Mouse (Mus musculus) megakaryocyte-erythroid progenitor cell, adult 5-6 weeks (primary cell): Measurements from ENCODE around the gene Abat. TPM values are rescaled to one million over a fixed set of nuclear protein-coding genes. Genes with fewer than 3 reads are reported as not detected.

Experiments
- ATAC-seq: replicated peaks from 2 replicates; pipeline ENCODE4 v1.8.0; 2016; ENCODE audit warnings: mild to moderate bottlenecking, inconsistent platforms; ENCODE audit not compliant: severe bottlenecking, poor library complexity, low FRiP score, low TSS enrichment
- total RNA-seq, 2 experiments: library from RNA; stranded (forward) in 1 of 2; stranded (reverse) in 1 of 2; fragments of 200-1000, 215-1000 nt in 1 of 2; fragments of >200 nt in 1 of 2; fragmentation: Nextera tagmentation in 1 of 2; gene quantifications; 2 replicates each; pipeline ENCODE4 v1.2.3; 2014 to 2017

The Abat gene
- total RNA-seq, 2 experiments from 2014 or later = 1.2 TPM; not detected in 1

DNA sequence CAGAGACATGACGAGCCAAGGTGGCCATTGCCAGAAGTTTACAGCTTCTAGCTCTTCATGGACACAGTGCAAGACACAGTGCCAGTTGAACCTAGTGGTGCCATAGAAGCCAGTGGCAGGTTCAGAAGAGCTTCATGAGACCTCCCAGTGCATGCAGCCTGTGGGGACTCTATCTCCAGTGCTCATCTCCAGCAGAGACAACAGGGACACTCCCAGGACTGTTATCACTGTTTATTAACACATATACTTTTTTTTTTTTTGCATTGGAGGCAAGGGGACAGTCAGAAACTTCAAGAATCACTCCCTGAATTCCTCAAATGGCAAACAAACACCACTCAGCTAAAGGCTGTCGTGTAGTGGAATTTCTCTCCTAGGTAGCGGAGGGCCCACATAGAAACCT, 100.2 kb downstream of the Abat start:
- ATAC-seq = 0 out of 2 replicates have a peak, but pooled peaks have one; percentile 29

DNA sequence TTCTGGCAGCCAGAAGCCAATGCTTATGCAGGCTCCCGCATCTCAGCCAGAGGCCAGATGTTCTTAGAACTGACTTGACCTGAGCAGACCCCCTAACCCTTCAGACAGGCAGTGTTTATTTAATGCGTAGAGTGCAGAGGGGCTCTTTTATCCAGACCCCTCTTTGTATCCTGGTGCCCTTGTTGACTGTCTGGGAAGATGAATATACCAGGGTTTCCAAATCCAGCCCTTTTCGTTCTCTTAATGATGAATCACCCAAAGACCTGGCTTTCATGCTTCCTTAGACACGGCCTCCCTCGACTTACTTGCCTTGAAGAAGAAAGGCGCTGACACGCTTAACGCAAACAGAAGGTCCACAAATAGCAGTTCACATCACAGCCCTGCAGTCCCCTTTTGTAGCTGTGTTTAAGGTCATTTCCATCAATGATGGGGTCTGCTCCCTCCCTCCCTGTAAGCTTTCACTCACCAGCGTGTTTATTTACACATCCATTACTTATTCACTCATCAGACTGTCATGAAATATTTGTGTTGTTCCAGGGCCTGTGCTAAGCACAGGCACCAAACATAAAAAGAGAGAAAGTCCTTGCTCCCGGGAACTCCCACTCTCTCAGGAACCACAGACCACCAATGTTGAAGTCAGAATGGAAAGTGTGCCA, 106.6 kb downstream of the Abat start:
- no peak for ATAC-seq

GRCm38 (mm10) chr16:8620315-8621115, 107.3 kb downstream of the Abat start:
- no peak for ATAC-seq

DNA sequence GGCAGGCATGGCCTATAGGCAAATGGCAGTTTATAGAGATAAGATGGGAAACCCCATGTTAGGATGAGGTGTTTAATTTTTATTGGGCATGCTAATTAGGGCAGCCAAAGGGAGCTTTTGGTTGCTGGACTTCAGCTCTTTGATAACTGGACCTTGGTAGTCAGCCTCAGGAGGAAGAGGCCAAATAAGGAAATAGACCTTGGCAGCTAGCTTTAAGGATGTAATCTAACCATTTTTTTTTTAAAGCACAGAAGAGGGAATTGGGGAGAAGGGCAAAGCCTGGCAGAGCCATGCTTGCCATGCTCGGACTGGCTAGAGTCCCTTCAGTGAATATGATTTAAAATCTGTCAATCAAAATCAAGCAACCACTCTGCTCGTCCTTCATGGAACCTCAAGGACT, 117.2 kb downstream of the Abat start:
- ATAC-seq = no peak

GRCm38 (mm10) chr16:8631428-8631827, 118.2 kb downstream of the Abat start:
- no peak for ATAC-seq

- peak; percentile 42 for ATAC-seq
Measured at GRCm38 (mm10) chr16:8636867-8637216, 123.6 kb downstream of the Abat start.

GRCm38 (mm10) chr16:8637217-8638051, 124.2 kb downstream of the Abat start, which contains the start of the genes Pmm2 and Tmem186:
Gene Pmm2 (plus strand): TSS chr16:8637674.
Gene Tmem186 (minus strand): TSS chr16:8637712.
- ATAC-seq = peak; percentile 83

- ATAC-seq = no peak
Measured at GRCm38 (mm10) chr16:8638131-8638530, 124.9 kb downstream of the Abat start.

- ATAC-seq = no peak
Measured at GRCm38 (mm10) chr16:8639466-8640191, 126.4 kb downstream of the Abat start.

- ATAC-seq = peak; percentile 93
Measured at GRCm38 (mm10) chr16:8643855-8644254, 130.6 kb downstream of the Abat start.

- no peak for ATAC-seq
Measured at GRCm38 (mm10) chr16:8645546-8645945, 132.3 kb downstream of the Abat start.

GRCm38 (mm10) chr16:8650007-8650406, 136.8 kb downstream of the Abat start:
- no peak for ATAC-seq

DNA sequence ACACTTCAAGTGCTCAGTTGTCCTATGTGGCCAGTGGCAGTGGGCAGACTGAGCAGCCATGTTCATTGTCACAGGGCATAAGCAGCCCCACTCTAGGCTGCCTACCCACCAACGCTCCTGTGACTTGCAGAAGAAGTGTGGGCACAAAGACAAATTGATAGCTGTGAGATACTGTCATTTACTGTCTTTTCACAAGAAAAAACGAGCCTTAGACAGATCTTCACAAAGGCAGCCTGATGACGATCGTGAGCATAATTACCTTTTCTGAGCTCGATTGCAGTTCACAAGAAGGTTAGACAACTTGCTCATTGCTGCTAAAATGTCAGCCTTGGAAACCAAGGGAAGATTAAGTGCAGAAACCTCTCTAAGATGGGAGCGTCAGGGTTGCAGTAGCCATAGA, 141.9 kb downstream of the Abat start:
- ATAC-seq = no peak

- peak; percentile 80 for ATAC-seq
Measured at GRCm38 (mm10) chr16:8655599-8655998, 142.4 kb downstream of the Abat start.

- no peak for ATAC-seq
Measured at GRCm38 (mm10) chr16:8656256-8656655, 143.0 kb downstream of the Abat start.

GRCm38 (mm10) chr16:8658349-8658748, 145.1 kb downstream of the Abat start:
- no peak for ATAC-seq

DNA sequence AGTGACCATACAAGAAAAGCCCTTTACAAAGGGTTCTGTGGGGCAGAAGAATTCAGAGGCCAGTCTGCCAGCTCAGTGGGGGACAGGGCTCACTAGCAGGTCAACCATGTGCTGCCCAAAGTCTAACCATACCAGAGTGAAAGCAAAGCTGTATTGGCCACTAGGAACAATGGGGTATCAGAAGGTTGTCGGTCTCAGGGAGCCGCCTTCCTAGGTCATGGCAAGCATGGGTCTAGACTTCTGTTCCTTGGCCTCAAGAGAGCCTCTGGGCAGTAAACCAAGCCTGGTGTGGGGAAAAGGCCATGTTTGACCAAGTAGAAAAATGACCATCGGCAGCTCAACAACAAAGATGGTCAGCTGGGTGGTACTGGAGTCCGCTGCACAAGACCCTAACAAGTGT, 145.5 kb downstream of the Abat start:
- ATAC-seq = no peak

- ATAC-seq = no peak
Measured at GRCm38 (mm10) chr16:8663022-8663421, 149.8 kb downstream of the Abat start.
